Mouse (Mus musculus) c-Kit-negative CD71-positive TER-119-positive erythroid progenitor cells, embryonic 14.5 days (primary cell): ENCODE measurements around the gene Olfr819.
"Not testable (repeated sequence)": the region's sequence is repeated elsewhere in the genome, so short reads cannot be mapped to it uniquely, and the experiment has no call there.

Source experiments
- DNase-seq: peaks from one replicate; pipeline ENCODE4 v3.0.0-alpha.2; 2013; ENCODE audit warnings: low read depth, low spot score

The Olfr819 gene

DNA sequence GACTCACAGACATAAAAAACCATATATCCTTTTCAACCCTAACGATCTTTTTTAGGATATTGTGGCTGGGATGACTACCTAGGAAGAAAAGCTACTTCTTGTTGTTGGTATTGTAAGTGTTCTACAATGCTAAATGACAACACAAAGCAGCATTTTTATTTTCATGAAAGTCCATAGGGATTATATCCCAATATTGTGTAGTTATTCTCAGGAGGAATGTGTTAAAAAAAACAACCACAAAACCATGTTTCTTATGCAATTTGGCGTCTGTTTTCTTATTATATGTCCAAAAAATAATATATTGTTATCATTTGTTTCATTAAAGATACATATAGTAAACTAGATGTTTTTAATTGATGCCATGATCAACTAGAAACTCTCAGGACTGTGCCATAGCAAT lies at the start of gene Olfr819:
Gene Olfr819, minus strand, starts transcription at position 101 of the 400 bp plus-strand sequence.
- not testable (repeated sequence) for DNase-seq

DNA sequence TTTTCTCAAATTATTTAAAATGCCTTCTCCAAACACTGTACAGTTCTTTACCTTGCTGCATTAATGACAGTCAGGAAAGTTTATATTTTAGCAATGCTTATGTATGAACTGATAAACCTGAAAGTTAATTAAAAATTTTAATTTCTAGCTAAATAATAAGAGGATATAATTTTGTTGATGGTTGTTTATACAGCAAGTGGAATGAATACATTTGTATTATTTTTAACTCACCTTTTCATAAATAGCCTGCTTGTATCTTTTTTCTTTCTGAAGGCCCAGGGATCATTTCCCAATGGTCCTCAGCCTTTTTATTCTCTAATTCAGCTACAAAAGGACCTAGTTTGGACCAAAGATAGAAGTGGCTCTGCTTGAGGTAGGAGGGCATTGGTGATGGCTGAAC lies 45.3 kb upstream of the Olfr819 start, which contains the start of gene Olfr820:
Gene Olfr820, plus strand, starts transcription at position 301 of the 400 bp plus-strand sequence.
- no peak for DNase-seq

DNA sequence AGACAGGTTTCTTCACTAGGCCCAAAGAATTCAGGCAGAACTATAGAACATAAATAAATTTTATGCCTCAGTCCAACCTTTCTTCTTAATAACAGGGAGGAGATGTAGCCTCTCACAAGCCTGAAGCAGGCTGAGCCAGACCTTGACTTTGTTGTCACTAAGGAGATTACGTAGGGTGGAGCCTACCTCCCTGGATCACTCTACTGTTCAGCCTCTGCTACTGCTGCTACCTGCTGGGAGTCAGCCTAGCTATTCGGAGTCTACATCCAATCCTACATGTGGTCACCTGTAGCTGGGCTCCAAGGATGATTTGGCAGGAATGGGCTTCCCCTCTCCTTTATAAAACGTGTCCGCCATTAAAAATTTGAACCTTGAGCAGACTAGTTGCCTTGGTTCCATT lies 38.3 kb upstream of the Olfr819 start:
- DNase-seq = not testable (repeated sequence)

DNA sequence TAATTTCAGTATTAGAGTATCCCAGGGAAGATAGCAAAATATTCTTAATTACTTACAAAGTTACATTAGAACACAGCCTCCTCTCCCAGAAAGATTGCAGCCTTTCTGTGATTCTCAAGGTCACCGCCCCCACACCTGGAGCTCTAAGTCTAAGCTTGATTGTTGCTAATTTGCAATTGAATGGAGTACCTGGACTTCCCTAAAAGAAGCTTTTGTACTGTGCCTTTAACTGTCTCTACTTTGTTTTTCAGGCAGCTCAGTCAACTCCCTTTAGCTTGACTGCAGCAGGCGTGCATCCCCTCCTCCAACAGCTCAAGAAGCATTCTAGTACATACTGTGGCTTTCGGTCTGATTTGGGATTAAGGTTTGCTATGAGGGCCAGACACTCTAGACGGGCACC lies 37.0 kb upstream of the Olfr819 start:
- not testable (repeated sequence) for DNase-seq

DNA sequence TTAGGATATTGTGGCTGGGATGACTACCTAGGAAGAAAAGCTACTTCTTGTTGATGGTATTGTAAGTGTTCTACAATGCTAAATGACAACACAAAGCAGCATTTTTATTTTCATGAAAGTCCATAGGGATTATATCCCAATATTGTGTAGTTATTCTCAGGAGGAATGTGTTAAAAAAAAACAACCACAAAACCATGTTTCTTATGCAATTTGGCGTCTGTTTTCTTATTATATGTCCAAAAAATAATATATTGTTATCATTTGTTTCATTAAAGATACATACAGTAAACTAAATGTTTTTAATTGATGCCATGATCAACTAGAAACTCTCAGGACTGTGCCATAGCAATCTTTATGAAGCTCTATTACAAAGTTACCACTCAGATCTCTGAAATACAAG lies 17.9 kb upstream of the Olfr819 start, which contains the start of gene Gm10310:
Gene Gm10310, minus strand, starts transcription at position 101 of the 400 bp plus-strand sequence.
- DNase-seq = not testable (repeated sequence)

DNA sequence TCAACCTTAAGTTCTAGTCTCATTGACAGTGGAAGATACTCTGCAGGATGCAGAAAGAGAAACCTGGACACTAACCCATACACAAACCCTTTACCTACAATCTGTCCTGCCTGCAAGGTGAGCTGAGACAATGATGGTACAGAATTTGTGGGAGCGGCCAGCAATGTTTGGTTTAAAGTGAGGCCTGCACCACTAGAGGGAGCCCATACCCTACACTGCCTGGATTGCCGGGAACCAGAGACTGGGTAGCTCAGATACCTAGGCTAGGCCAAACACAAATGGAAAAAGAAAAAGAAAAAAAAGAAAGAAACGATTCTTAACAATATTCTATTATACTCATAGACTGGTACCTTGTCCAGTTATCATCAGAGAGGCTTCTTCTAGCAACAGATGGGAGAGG lies 14.8 kb upstream of the Olfr819 start:
- not testable (repeated sequence) for DNase-seq

DNA sequence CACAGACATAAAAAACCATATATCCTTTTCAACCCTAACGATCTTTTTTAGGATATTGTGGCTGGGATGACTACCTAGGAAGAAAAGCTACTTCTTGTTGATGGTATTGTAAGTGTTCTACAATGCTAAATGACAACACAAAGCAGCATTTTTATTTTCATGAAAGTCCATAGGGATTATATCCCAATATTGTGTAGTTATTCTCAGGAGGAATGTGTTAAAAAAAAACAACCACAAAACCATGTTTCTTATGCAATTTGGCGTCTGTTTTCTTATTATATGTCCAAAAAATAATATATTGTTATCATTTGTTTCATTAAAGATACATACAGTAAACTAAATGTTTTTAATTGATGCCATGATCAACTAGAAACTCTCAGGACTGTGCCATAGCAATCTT lies 9.0 kb upstream of the Olfr819 start, which contains the start of gene Olfr247:
Gene Olfr247, minus strand, starts transcription at position 101 of the 400 bp plus-strand sequence.
- not testable (repeated sequence) for DNase-seq

DNA sequence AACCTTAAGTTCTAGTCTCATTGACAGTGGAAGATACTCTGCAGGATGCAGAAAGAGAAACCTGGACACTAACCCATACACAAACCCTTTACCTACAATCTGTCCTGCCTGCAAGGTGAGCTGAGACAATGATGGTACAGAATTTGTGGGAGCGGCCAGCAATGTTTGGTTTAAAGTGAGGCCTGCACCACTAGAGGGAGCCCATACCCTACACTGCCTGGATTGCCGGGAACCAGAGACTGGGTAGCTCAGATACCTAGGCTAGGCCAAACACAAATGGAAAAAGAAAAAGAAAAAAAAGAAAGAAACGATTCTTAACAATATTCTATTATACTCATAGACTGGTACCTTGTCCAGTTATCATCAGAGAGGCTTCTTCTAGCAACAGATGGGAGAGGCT lies 5.9 kb upstream of the Olfr819 start:
- not testable (repeated sequence) for DNase-seq

DNA sequence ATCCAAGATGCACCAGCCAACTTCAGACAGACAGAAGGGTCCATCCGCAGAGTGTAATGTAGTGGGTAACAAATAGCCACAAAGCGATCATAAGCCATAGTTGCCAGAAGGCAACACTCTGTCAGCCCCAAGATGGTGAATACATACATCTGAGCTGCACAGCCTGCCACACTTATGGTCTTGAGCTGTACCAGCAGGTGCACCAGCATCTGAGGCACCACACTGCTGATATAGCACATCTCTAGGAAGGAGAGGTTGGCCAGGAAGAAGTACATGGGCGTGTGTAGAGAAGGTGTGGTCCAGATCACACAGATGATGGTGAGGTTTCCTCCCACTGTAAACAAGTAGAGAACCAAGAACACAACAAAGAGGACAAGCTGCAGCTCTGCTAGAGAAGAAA lies 834 bp downstream of the Olfr819 start:
- not testable (repeated sequence) for DNase-seq

DNA sequence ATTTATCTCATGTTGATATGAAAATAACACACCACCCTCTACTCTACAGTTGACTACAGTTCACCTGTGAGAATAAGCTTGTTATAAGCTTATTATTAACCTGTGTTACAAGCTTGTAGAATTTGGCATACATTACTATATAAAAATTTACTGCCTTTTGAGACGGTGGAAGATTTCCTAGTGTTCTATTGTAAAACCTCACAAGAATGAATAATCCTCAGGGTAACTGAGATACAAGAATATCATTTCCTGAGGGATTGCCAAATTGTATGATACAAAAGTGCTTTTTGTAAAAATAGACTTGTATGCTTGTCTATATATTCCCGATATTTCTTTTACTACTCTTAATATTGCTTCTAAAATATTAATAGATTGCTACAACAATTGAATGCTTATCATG lies 18.1 kb downstream of the Olfr819 start, which contains the start of gene Olfr818:
Gene Olfr818, minus strand, starts transcription at position 101 of the 400 bp plus-strand sequence.
- DNase-seq = no peak

DNA sequence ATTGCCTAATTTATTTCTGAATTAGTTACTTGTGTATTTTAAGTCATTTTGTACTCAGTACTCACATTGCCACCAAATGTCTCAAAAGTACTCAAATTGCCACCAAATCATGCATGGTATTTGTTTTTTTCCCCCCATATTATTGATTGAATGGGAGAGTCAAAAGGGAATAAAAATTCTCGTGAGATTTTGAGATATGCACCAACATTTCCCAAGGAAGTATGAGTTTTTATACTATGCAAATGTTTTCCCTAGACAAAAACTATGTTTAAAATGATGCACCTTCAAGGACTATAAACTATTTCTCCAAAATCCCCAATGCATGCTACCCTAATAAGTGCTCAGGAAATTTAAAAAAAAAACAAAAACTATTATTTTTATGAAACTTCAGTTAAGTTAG lies 51.6 kb downstream of the Olfr819 start, which contains the start of gene Olfr816:
Gene Olfr816, minus strand, starts transcription at position 101 of the 400 bp plus-strand sequence.
- DNase-seq = no peak
